Mouse (Mus musculus) embryonic facial prominence, embryonic 15.5 days (tissue): ENCODE data around the gene Ablim1. TPM values are rescaled to one million over a fixed set of nuclear protein-coding genes. Genes with fewer than 3 reads are reported as not detected.

Experiments used
- ATAC-seq: fragments of 200-750 bp; cut with Nextera tagmentation; 2 replicates; pipeline ENCODE4 v1.8.0; 2017; ENCODE audit warnings: low read depth, moderate TSS enrichment; ENCODE audit not compliant: insufficient number of reproducible peaks, low FRiP score, low TSS enrichment
- H3K27ac ChIP-seq: fragments of 300-500 bp; sonication (generic); replicated peaks from 2 replicates; pipeline ENCODE4 v1.5.1; 2015; ENCODE audit warnings: mild to moderate bottlenecking, inconsistent platforms
- H3K27me3 ChIP-seq: fragments of 300-500 bp; sonication (generic); 2 replicates; pipeline ENCODE4 v1.6.1; 2015; ENCODE audit warnings: inconsistent platforms
- H3K36me3 ChIP-seq: fragments of 300-500 bp; sonication (generic); 2 replicates; pipeline ENCODE4 v1.6.1; 2015; ENCODE audit warnings: mild to moderate bottlenecking, inconsistent platforms
- H3K4me1 ChIP-seq: fragments of 300-500 bp; sonication (generic); 2 replicates; pipeline ENCODE4 v1.6.1; 2015; ENCODE audit warnings: inconsistent platforms
- H3K4me2 ChIP-seq: fragments of 300-500 bp; sonication (generic); replicated peaks from 2 replicates; pipeline ENCODE4 v1.6.1; 2015; ENCODE audit warnings: mild to moderate bottlenecking, inconsistent platforms
- H3K4me3 ChIP-seq: fragments of 300-500 bp; sonication (generic); replicated peaks from 2 replicates; pipeline ENCODE4 v1.5.1; 2015; ENCODE audit warnings: mild to moderate bottlenecking, inconsistent platforms
- H3K9ac ChIP-seq: fragments of 300-500 bp; sonication (generic); 2 replicates; pipeline ENCODE4 v1.6.1; 2015; ENCODE audit warnings: inconsistent platforms
- H3K9me3 ChIP-seq: fragments of 300-500 bp; sonication (generic); replicated peaks from 2 replicates; pipeline ENCODE4 v1.6.1; 2016; ENCODE audit warnings: inconsistent platforms
- WGBS: fragments of 180-500 bp; shearing (Covaris S2); methylation state at CpG from one replicate; pipeline ENCODE4 v1.1.7; 2015; 5-methylcytosine and 5-hydroxymethylcytosine counted together
- polyA plus RNA-seq: library from polyadenylated mRNA; unstranded; fragments of >200 nt; fragmentation: Nextera tagmentation; extraction: Ambion mirVana; gene quantifications from 2 replicates; pipeline ENCODE4 v1.2.1, GENCODE M21; 2015

Ablim1 gene
- polyA plus RNA-seq, 1 experiment from 2014 or later = 71.3 TPM

DNA sequence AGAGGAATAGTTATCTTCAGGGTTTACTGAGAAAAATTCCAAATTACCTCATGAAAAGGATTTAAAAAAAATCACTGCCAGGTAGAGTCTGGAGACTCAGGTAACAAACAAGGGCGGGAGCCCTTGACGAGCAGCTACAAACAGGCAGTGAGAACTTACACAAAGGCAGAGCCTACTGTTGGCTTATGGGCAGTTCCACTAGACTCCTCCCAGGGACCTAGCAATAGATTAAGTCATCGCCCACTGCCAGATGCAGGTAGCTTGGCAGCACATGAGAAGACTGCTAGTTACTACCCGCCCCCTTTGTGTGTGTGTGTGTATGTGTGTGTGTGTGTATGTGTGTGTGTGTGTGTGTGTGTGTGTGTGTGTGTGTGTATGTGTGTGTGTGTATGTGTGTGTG lies 193.7 kb downstream of the Ablim1 start:
- Histone ChIP-seq H3K9me3 (no peaks in the 10 kb centered on the region), H3K9ac (no peak overlapping the region), H3K36me3 (no peaks in the 10 kb centered on the region), H3K4me2 (no peak overlapping the region), H3K27me3 (no peaks in the 10 kb centered on the region), H3K4me3 (no peak overlapping the region), H3K4me1 (peaks cover 42% of the 10 kb centered on the region), H3K27ac (no peak overlapping the region)
- no peak for ATAC-seq
- 71% methylated on average over 4 of the region's 4 CpGs for WGBS

DNA sequence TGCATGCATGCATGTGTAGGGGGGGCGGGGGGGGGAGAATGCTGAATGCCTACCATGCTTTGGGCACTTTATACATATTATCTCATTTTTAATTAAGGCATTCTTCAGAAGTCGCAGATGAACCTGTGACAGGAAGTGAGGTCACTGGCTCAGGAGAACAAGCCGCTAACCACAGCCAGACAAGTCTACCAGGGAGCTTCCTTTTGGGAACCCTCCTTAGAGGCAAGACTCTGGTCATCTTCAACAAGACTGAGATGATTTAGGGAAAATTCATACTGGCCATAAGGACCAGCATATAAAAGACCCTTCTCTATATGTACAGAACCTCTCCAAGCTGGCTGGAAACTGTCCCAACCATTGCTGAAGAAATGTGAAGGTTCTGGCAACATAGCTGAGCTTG lies 195.1 kb downstream of the Ablim1 start:
- Histone ChIP-seq H3K27ac (peak overlapping the region; percentile 61), H3K4me3 (no peak overlapping the region), H3K4me2 (no peak overlapping the region; the same call in 1 of the 2 replicates), H3K4me1 (peaks cover 46% of the 10 kb centered on the region), H3K27me3 (no peaks in the 10 kb centered on the region), H3K36me3 (no peaks in the 10 kb centered on the region), H3K9me3 (no peaks in the 10 kb centered on the region), H3K9ac (no peak overlapping the region)
- WGBS = 54% methylated on average over 3 of the region's 3 CpGs
- ATAC-seq = no peak

DNA sequence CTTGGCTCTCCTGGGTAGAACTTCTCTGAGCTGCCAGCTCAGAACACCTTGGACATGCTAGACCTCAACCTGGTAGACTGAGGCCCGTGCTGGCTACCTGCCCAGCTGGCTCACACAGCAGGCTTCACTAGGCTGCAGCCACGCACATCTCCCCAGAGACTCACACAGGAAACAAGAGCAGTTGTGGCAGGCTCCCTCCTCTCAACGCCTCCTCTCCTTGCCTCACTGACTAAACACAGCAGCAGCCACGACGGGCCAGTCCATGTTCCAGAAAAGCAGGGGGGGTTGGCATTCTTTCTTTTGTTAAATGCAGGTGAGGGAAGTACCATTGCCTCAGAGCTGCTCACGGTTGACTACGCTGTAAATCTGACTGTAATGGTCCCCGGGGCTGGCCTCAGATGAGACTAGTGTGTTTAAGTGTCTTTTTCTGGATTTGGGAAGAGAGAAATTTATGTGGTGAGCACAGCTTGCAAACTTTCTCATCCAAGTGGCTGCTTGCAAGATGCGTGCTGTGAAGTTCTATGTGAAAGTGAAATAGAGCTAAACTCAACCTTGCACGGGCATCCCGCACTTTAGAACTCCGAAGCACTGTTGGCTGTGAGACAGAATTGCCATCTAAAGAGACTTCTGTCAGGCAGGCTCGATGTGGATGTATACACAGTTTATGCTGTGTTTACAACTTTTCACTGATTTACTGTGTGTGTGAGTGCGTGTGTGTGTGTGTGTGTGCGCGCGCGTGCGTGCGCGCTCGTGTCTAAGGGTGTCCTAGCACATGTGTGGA lies 195.7 kb downstream of the Ablim1 start:
- peak overlapping the region; percentile 46 for H3K4me3 ChIP-seq
- WGBS = 35% methylated on average over 22 of the region's 22 CpGs
- peak overlapping the region; percentile 53 for H3K4me2 ChIP-seq
- no peaks in the 10 kb centered on the region for H3K36me3 ChIP-seq
- H3K9me3 ChIP-seq = no peaks in the 10 kb centered on the region
- peaks cover 44% of the 10 kb centered on the region for H3K4me1 ChIP-seq
- peak overlapping the region; percentile 87 for H3K27ac ChIP-seq
- no peaks in the 10 kb centered on the region for H3K27me3 ChIP-seq
- H3K9ac ChIP-seq = peak overlapping the region; percentile 18
- peak; percentile 56 for ATAC-seq

DNA sequence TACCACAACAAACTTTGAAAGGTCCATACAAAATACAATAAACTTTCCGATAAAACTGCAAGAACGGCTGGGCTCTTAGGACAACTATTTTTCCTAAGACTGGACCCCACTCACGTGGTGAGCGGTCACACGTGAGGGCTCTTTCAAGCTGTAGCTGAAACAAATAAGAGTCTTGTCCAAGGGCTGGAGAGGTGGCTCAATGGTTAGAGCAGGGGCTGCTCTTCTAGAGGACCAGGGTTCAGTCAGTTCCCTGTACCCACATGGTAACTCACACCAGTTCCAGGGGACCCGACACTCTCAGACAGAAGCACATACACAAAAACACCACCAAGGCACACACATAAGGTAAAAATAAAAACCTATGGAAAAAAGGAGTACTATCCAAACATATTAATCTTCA lies 197.0 kb downstream of the Ablim1 start:
- H3K36me3 ChIP-seq = no peaks in the 10 kb centered on the region
- no peak for ATAC-seq
- peak overlapping the region; percentile 61; the same call in 1 of the 2 replicates for H3K27ac ChIP-seq
- peak overlapping the region; percentile 46 for H3K4me3 ChIP-seq
- H3K9me3 ChIP-seq = no peaks in the 10 kb centered on the region
- H3K27me3 ChIP-seq = no peaks in the 10 kb centered on the region
- H3K9ac ChIP-seq = no peak overlapping the region
- peak overlapping the region; percentile 53 for H3K4me2 ChIP-seq
- peaks cover 38% of the 10 kb centered on the region for H3K4me1 ChIP-seq
- 27% methylated on average over 6 of the region's 6 CpGs for WGBS

DNA sequence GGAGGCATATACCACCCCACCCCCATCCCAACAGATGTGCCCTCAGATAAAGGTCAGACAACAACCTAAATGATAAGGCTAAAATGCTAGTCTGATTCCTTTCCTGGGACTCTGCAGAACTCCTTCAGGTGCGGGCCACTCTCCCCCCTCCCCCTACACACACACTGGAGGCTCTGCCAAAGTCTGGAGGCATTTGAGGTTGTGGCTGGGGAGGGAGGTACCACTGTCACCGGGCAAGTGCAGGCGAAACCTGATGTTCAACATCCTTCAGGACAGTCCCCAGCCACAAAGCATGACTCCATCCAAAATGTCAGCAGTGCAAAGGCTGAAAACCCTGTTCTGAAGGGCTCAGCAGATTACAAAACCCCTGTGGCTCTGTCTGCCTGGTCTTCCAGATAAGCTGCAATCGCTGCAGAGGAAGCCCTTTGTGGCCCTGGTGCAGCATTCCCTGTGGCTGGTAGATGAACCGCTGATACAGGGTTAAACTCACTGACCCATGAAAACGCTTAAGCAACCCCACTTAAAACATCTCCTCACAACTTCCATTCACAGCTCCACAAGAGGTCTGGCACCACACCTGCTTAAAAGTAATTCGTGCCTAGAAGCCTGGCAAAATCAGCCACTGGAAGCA lies 197.7 kb downstream of the Ablim1 start:
- Histone ChIP-seq H3K9me3 (no peaks in the 10 kb centered on the region), H3K9ac (no peak overlapping the region), H3K4me3 (peak overlapping the region; percentile 46), H3K27ac (peak overlapping the region; percentile 61), H3K36me3 (no peaks in the 10 kb centered on the region), H3K4me1 (peaks cover 38% of the 10 kb centered on the region), H3K27me3 (no peaks in the 10 kb centered on the region), H3K4me2 (peak overlapping the region; percentile 53)
- 7% methylated on average over 7 of the region's 7 CpGs for WGBS
- ATAC-seq = 0 out of 2 replicates have a peak, but pooled peaks have one; percentile 16

DNA sequence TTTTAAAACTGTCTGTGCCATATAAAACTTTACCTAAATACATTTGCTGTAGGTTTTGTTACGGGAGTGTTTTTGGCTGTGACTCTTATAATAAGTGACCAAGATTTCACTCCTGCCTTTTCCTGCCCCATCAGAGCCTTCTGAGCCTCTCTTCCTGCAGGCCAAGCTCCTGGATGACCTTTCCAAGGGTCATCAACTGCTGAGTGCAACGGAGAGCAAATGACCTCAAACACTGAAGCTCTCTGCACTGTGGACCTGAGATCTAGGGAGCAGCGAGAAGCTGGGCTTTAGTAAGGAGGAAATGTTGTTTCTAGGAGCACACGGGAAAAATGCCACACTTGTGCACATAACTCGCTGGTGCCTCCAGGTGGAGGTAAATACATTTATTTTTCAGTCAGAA lies 199.0 kb downstream of the Ablim1 start:
- Histone ChIP-seq H3K4me2 (no peak overlapping the region), H3K4me1 (peaks cover 44% of the 10 kb centered on the region), H3K9ac (no peak overlapping the region), H3K9me3 (no peaks in the 10 kb centered on the region), H3K27ac (no peak overlapping the region), H3K4me3 (no peak overlapping the region), H3K36me3 (no peaks in the 10 kb centered on the region), H3K27me3 (no peaks in the 10 kb centered on the region)
- WGBS = 50% methylated on average over 5 of the region's 5 CpGs
- no peak for ATAC-seq

DNA sequence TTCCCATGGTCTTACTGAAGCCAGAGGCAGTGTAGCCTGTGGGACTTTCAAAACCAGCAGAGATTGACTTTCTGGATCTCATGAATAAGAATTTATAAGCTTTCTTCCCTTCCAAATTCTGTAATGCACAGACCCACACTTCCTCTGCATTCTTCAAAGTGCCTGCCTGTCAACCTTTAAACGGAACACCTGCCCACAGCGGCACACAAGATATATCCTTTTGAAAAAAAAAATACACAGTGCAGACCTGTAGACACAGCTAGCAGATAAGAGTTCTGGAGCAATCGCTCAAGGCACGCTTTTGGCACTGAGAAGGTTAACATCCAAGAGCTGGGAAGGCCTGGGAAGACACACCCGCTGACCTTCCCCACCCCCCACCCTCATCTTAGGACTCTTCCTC lies 199.8 kb downstream of the Ablim1 start:
- Histone ChIP-seq H3K9ac (no peak overlapping the region), H3K9me3 (no peaks in the 10 kb centered on the region), H3K4me3 (no peak overlapping the region), H3K27ac (no peak overlapping the region), H3K27me3 (no peaks in the 10 kb centered on the region), H3K4me1 (peaks cover 42% of the 10 kb centered on the region), H3K36me3 (no peaks in the 10 kb centered on the region), H3K4me2 (no peak overlapping the region)
- WGBS = 60% methylated on average over 5 of the region's 5 CpGs
- ATAC-seq = no peak

DNA sequence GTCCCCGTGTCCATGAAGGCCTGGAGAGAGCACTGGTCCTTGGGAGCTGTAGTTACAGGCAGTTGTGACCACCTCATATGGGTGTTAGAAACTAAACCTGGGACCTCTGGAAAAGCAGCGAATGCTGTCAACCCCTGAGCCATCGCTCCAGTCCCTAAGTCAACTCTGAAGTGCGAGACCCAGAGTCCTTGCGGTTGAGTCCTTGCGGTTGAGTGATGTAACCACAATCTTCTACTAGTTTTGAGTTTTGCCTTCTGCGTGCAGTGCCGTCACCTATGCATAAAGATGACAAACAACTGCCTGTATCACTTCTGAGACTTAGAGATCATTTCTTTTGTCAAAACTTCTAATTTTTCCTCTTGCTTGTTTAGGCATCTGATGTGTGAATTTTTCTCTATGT lies 200.7 kb downstream of the Ablim1 start:
- 88% methylated on average over 8 of the region's 8 CpGs for WGBS
- ATAC-seq = no peak
- Histone ChIP-seq H3K9me3 (no peaks in the 10 kb centered on the region), H3K9ac (no peak overlapping the region), H3K27ac (no peak overlapping the region), H3K4me2 (no peak overlapping the region), H3K36me3 (no peaks in the 10 kb centered on the region), H3K27me3 (no peaks in the 10 kb centered on the region), H3K4me1 (peaks cover 41% of the 10 kb centered on the region), H3K4me3 (no peak overlapping the region)

DNA sequence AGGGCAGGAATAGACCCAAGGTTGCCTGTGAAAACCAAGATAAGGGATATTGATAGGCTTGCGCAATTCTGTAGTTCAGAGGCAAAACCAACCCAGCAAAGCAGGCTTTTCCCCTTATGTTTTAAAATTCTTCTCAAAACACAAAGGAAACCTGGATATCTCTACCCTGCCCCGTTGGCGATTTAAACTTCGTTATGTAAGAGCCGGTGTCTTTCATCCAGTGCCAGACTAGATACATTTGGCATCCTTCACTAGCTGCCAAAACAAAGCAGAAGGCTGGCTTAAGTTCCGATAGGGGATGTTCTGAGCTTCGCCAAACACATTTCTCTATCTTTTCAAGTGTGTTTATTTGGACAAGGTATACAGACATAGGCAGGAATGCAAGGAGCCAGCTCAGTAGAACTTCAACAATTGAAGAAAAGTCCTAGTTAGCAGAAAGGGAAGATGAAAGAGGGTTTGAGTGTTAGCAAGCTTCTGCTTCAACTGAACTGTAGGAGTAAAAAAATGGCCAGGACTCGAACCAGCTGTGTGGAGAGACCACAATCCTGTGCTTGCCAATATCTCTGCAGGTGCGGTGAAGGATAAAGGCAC lies 201.8 kb downstream of the Ablim1 start:
- Histone ChIP-seq H3K4me3 (no peak overlapping the region), H3K27ac (peak overlapping the region; percentile 25), H3K27me3 (no peaks in the 10 kb centered on the region), H3K4me2 (no peak overlapping the region), H3K36me3 (no peaks in the 10 kb centered on the region), H3K9ac (no peak overlapping the region), H3K4me1 (peaks cover 35% of the 10 kb centered on the region), H3K9me3 (no peaks in the 10 kb centered on the region)
- WGBS = 42% methylated on average over 9 of the region's 9 CpGs
- no peak for ATAC-seq

DNA sequence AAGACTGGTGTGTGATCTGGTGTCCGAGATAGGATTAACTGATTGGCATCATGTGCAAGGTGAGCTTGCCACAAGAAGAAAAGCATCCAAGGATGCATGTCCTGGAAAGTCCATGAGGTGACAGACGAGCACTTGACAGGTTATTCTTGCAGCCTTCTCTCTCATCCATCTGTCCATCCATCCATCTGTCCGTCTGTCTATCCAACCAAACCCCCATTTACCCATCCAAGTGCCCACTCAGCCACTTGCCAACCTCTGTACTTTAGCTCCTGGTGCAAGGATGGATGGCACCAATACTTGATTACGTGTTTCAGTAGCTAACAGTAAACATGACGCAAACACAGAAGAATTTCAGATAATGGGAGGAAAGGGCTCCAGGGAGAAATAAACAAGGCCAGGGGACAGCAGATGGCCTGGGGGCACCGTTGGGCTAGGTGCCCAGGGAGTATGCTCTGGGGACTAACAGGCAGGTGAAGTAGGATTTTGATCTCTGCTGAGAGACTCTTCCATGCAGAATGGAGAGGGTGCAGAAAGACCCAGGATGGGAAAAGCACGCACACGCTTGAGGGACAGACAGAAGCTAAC lies 202.4 kb downstream of the Ablim1 start:
- peaks cover 30% of the 10 kb centered on the region for H3K4me1 ChIP-seq
- H3K27ac ChIP-seq = no peak overlapping the region
- ATAC-seq = no peak
- H3K4me2 ChIP-seq = no peak overlapping the region
- H3K4me3 ChIP-seq = no peak overlapping the region
- H3K9ac ChIP-seq = no peak overlapping the region
- H3K27me3 ChIP-seq = no peaks in the 10 kb centered on the region
- no peaks in the 10 kb centered on the region for H3K36me3 ChIP-seq
- H3K9me3 ChIP-seq = no peaks in the 10 kb centered on the region
- WGBS = 73% methylated on average over 8 of the region's 8 CpGs

DNA sequence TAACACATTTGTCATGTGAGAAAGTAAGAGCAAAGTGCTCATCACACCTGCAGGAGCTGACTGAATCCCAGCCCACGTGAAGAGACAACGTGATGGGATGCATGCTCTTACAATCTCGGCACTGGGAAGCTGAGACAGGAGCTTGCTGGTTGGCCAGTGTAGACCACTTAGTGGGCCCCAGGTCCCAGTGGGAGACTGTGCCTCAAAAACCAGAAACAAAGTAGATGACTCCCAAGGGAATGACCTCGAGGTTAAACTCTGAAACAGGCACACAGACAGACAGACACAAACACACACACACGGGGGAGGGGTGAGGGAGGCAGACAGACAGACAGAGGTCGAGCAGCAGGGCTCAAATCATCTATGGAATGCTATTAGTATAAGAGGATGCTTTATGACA lies 203.4 kb downstream of the Ablim1 start:
- Histone ChIP-seq H3K27me3 (no peaks in the 10 kb centered on the region), H3K9me3 (no peaks in the 10 kb centered on the region), H3K9ac (no peak overlapping the region), H3K4me1 (peaks cover 33% of the 10 kb centered on the region), H3K36me3 (no peaks in the 10 kb centered on the region), H3K4me2 (no peak overlapping the region), H3K27ac (0 out of 2 replicates have a peak overlapping the region, but pooled peaks have one; percentile 28), H3K4me3 (no peak overlapping the region)
- no peak for ATAC-seq
- 66% methylated on average over 6 of the region's 6 CpGs for WGBS
